Mouse (Mus musculus): ENCODE results near the gene Gng10.

Gng10 gene

GRCm38 (mm10) chr4:59034918-59035785, at the start of gene Gng10:
Gng10 (plus strand) TSS chr4:59035088.
- no peak for DNase-seq (ENCODE audit: low read depth, low spot score)

- DNase-seq (ENCODE audit: low read depth, low spot score) = no peak
Observed at GRCm38 (mm10) chr4:58985157-58985648, 49.7 kb upstream of the Gng10 start.

GRCm38 (mm10) chr4:58986540-58987190, 48.2 kb upstream of the Gng10 start, which contains the start of gene Ptgr1:
Ptgr1 (minus strand) TSS chr4:58987119.
- DNase-seq (ENCODE audit: low read depth, low spot score) = peak; percentile 70

GRCm38 (mm10) chr4:58989303-58989898, 45.5 kb upstream of the Gng10 start:
- DNase-seq (ENCODE audit: low read depth, low spot score) = no peak

- DNase-seq (ENCODE audit: low read depth, low spot score) = no peak
Observed at GRCm38 (mm10) chr4:58990609-58991434, 44.1 kb upstream of the Gng10 start.

- no peak for DNase-seq (ENCODE audit: low read depth, low spot score)
Observed at GRCm38 (mm10) chr4:58992195-58992594, 42.7 kb upstream of the Gng10 start.

GRCm38 (mm10) chr4:58994762-58995161, 40.1 kb upstream of the Gng10 start, which contains the start of gene Dnajc25:
Dnajc25 (plus strand) TSS chr4:58995062.
- DNase-seq (ENCODE audit: low read depth, low spot score) = no peak

- no peak for DNase-seq (ENCODE audit: low read depth, low spot score)
Observed at GRCm38 (mm10) chr4:58995251-58995693, 39.6 kb upstream of the Gng10 start.

- no peak for DNase-seq (ENCODE audit: low read depth, low spot score)
Observed at GRCm38 (mm10) chr4:58997081-58997480, 37.8 kb upstream of the Gng10 start.

GRCm38 (mm10) chr4:58998688-58999087, 36.2 kb upstream of the Gng10 start:
- no peak for DNase-seq (ENCODE audit: low read depth, low spot score)

- DNase-seq (ENCODE audit: low read depth, low spot score) = peak; percentile 49
Observed at GRCm38 (mm10) chr4:58999686-59000085, 35.2 kb upstream of the Gng10 start.

- DNase-seq (ENCODE audit: low read depth, low spot score) = no peak
Observed at GRCm38 (mm10) chr4:59000614-59001013, 34.3 kb upstream of the Gng10 start.

GRCm38 (mm10) chr4:59002948-59003805, 31.7 kb upstream of the Gng10 start, which contains the start of gene Gm20503:
Gm20503 (plus strand) TSS chr4:59003210.
- peak; percentile 64 for DNase-seq (ENCODE audit: low read depth, low spot score)

GRCm38 (mm10) chr4:59003806-59004200, 31.1 kb upstream of the Gng10 start:
- DNase-seq (ENCODE audit: low read depth, low spot score) = no peak

- no peak for DNase-seq (ENCODE audit: low read depth, low spot score)
Observed at GRCm38 (mm10) chr4:59006211-59006610, 28.7 kb upstream of the Gng10 start.

- no peak for DNase-seq (ENCODE audit: low read depth, low spot score)
Observed at GRCm38 (mm10) chr4:59007016-59007415, 27.9 kb upstream of the Gng10 start.

- no peak for DNase-seq (ENCODE audit: low read depth, low spot score)
Observed at GRCm38 (mm10) chr4:59007974-59008373, 26.9 kb upstream of the Gng10 start.

- DNase-seq (ENCODE audit: low read depth, low spot score) = no peak
Observed at GRCm38 (mm10) chr4:59009186-59009585, 25.7 kb upstream of the Gng10 start.

GRCm38 (mm10) chr4:59009696-59010095, 25.2 kb upstream of the Gng10 start:
- DNase-seq (ENCODE audit: low read depth, low spot score) = no peak

GRCm38 (mm10) chr4:59011446-59011845, 23.4 kb upstream of the Gng10 start:
- no peak for DNase-seq (ENCODE audit: low read depth, low spot score)

Measured in telencephalon, adult 2 months (tissue).